Mouse (Mus musculus): ENCODE measurements around the gene Adcy9. TPM values are rescaled to one million over a fixed set of nuclear protein-coding genes. Genes with fewer than 3 reads are reported as not detected.
"Not testable (repeated sequence)": the region's sequence is repeated elsewhere in the genome, so short reads cannot be mapped to it uniquely, and the experiment has no call there.

Adcy9 gene
- total RNA-seq, 1 experiment from 2014 or later = 85.6 TPM

- no peak for DNase-seq
Observed at GRCm38 (mm10) chr16:4270911-4271310, 149.4 kb downstream of the Adcy9 start.

GRCm38 (mm10) chr16:4267857-4268666 is 152.2 kb downstream of the Adcy9 start:
- DNase-seq = peak; percentile 91

- no peak for DNase-seq
Observed at GRCm38 (mm10) chr16:4267453-4267852, 152.8 kb downstream of the Adcy9 start.

- DNase-seq = peak; percentile 54
Observed at GRCm38 (mm10) chr16:4265351-4265750, 154.9 kb downstream of the Adcy9 start.

GRCm38 (mm10) chr16:4263486-4263885 is 156.8 kb downstream of the Adcy9 start:
- DNase-seq = no peak

- DNase-seq = no peak
Observed at GRCm38 (mm10) chr16:4257546-4257945, 162.8 kb downstream of the Adcy9 start.

GRCm38 (mm10) chr16:4248791-4249190 is 171.5 kb downstream of the Adcy9 start:
- DNase-seq = no peak

GRCm38 (mm10) chr16:4245241-4245640 is 175.1 kb downstream of the Adcy9 start:
- not testable (repeated sequence) for DNase-seq

Other genes starting within 250 kb of the Adcy9 start
- 66.2 and 71.0 TPM in 2 replicates for gene Crebbp, start 206.5 kb downstream of the Adcy9 start, total RNA-seq (2021)
- gene Srl, start 121.3 kb upstream of the Adcy9 start, total RNA-seq (2021) = 8.0 and 11.9 TPM in 2 replicates
- gene Tfap4, start 139.4 kb upstream of the Adcy9 start, total RNA-seq (2021) = 8.3 and 10.4 TPM in 2 replicates
- 17.1 and 23.0 TPM in 2 replicates for gene Glis2, start 174.2 kb upstream of the Adcy9 start, total RNA-seq (2021)
- gene Pam16, start 204.5 kb upstream of the Adcy9 start, total RNA-seq (2021) = 81.9 and 83.4 TPM in 2 replicates
- 5.4 and 9.3 TPM in 2 replicates for gene Vasn, start 219.4 kb upstream of the Adcy9 start, total RNA-seq (2021)
- gene Dnaja3, start 219.5 kb upstream of the Adcy9 start, total RNA-seq (2021) = 117 and 125 TPM in 2 replicates